Mouse (Mus musculus): ENCODE measurements around the gene Gm10318.

Gm10318 gene

GRCm38 (mm10) chr10:77852559-77852958 is at the start of gene Gm10318:
Gene Gm10318, plus strand, starts transcription at chr10:77852859.
- in situ Hi-C loops (cut with MseI, MboI): no loop called here

- in situ Hi-C loops (cut with MseI, MboI): no loop called here
Measured at GRCm38 (mm10) chr10:77804095-77804494, 48.6 kb upstream of the Gm10318 start.

- in situ Hi-C loops (cut with MseI, MboI): no loop called here
Measured at GRCm38 (mm10) chr10:77811743-77812142, 40.9 kb upstream of the Gm10318 start, which contains the start of gene Gm9507. Gene Gm9507, minus strand, starts transcription at chr10:77811843.

DNA sequence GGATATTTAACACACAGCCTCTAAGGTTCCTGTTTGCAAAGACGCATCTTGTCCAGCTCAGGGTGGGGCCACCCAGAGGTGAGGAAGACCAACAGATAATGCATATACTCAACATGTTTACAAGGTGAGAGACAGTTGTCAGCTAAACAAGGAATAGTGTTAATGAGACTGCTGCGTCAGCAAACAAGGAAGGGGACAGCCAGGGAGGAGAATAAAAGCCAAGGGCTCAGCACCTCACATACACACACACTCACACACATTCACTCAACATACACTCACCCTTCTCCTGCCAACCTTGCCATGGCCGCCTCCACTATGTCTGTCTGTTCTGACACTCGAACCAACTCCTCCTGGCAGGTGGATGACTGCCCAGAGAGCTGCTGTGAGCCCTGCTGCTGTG is 38.3 kb upstream of the Gm10318 start, which contains the start of gene Gm2696:
Gene Gm2696, plus strand, starts transcription at position 301 of the 400 bp plus-strand sequence.
- in situ Hi-C loops (cut with MseI, MboI): no loop called here

- in situ Hi-C loops (cut with MseI, MboI): no loop called here
Measured at GRCm38 (mm10) chr10:77815514-77815913, 37.1 kb upstream of the Gm10318 start.

DNA sequence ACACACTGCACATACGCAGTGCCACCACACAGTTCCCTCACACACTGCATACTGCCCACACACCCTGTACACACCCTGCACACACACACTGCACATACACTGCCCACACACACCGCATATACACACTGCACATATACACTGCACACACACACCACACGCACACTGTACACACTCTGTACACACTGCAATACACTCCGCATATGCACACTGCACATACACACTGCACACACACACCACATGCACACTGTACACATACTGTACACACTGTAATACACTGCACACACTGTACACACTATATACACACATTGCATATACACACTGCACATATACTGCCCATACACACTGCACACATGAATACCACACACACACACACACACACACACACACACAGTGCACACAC is 34.1 kb upstream of the Gm10318 start:
- in situ Hi-C loops (cut with MseI, MboI): no loop called here

DNA sequence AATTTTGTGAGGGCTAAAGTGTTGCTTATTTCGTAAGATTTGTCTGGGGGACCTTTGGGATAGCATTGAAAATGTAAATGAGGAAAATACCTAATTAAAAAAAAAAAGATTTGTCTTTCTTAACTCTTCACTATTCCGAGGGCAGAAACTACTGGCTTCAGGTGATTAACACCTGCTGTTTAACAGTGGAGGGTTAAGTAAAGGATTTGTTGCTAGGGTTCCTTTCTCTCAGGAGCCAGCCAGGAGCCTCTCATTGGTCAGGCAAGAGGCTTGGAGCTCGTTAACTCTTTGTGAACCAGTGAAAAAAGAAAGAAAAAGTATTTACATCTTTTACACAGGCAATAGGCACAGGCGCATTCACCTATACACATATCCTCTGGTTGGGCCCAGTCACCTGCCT is 33.5 kb upstream of the Gm10318 start:
- in situ Hi-C loops (cut with MseI, MboI): no loop called here

- in situ Hi-C loops (cut with MseI, MboI): no loop called here
Measured at GRCm38 (mm10) chr10:77826951-77827350, 25.7 kb upstream of the Gm10318 start, which contains the start of gene Krtap10-4. Gene Krtap10-4, minus strand, starts transcription at chr10:77827095.

GRCm38 (mm10) chr10:77835647-77836046 is 17.0 kb upstream of the Gm10318 start, which contains the start of gene Krtap10-10:
Gene Krtap10-10, plus strand, starts transcription at chr10:77835947.
- in situ Hi-C loops (cut with MseI, MboI): no loop called here

GRCm38 (mm10) chr10:77839006-77839405 is 13.7 kb upstream of the Gm10318 start:
- in situ Hi-C loops (cut with MseI, MboI): no loop called here

DNA sequence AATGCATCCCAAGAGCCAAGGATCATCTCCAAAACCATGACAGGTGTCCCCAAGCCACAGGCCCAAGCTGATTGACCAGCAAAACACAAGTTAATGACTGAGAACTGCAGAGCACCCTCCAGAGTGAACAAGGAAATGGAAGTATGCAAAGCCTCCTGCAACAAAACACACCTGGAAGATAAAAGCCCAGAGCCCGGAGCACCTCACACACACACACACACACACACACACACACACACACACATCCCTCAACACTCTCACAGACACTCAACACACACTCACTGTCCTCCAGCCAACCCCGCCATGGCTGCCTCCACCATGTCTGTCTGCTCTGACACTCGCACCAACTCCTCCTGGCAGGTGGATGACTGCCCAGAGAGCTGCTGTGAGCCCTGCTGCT is 6.2 kb upstream of the Gm10318 start, which contains the start of gene Gm36176:
Gene Gm36176, plus strand, starts transcription at position 301 of the 400 bp plus-strand sequence.
- in situ Hi-C loops (cut with MseI, MboI): no loop called here

DNA sequence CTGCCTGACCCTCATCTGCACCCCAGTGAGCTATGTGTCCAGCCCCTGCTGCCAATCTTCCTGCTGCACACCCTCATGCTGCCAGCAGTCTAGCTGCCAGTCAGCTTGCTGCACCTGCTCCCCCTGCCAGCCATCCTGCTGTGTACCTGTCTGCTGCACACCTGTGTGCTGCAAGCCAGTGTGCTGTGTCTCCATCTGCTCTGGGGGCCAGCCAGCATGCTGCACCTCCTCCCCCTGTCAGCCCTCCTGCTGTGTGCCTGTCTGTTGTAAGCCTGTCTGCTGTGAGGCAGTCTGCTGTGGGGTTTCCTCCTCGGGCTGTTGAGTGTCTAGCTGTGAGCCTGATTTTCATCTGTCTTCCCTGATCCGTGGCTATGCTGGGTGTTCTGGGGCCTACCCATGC is 5.7 kb upstream of the Gm10318 start:
- in situ Hi-C loops (cut with MseI, MboI): no loop called here

GRCm38 (mm10) chr10:77847538-77847937 is 5.1 kb upstream of the Gm10318 start:
- in situ Hi-C loops (cut with MseI, MboI): no loop called here

- in situ Hi-C loops (cut with MseI, MboI): no loop called here
Measured at GRCm38 (mm10) chr10:77861675-77862074, 9.0 kb downstream of the Gm10318 start, which contains the start of gene Gm3285. Gene Gm3285, plus strand, starts transcription at chr10:77861975.

GRCm38 (mm10) chr10:77864067-77864761 is 11.6 kb downstream of the Gm10318 start:
- in situ Hi-C loops (cut with MseI, MboI): no loop called here

- in situ Hi-C loops (cut with MseI, MboI): no loop called here
Measured at GRCm38 (mm10) chr10:77864762-77865143, 12.1 kb downstream of the Gm10318 start.

GRCm38 (mm10) chr10:77867546-77867945 is 14.9 kb downstream of the Gm10318 start:
- in situ Hi-C loops (cut with MseI, MboI): no loop called here

DNA sequence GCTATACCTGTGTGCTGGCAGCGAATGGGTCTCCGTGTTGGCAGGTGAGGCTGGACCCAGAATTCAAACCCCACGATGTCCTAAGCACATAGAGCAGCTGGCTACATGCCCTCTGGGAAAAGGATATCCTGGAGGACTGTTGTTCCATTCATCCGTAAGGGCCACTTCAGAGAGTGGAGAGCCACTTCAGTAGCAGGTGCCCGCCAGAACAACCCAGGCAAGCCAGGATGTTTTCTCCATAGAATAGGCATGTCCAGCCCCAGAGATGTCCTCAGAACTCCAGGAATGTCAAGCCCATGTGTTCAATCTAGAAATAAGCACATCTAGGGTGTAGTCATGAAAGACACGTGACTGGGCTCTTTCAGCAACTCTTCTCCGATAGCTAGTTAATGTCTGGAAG is 17.0 kb downstream of the Gm10318 start:
- in situ Hi-C loops (cut with MseI, MboI): no loop called here

GRCm38 (mm10) chr10:77878985-77879384 is 26.3 kb downstream of the Gm10318 start:
- in situ Hi-C loops (cut with MseI, MboI): no loop called here

GRCm38 (mm10) chr10:77880305-77880704 is 27.6 kb downstream of the Gm10318 start:
- in situ Hi-C loops (cut with MseI, MboI): no loop called here

GRCm38 (mm10) chr10:77882553-77882952 is 29.9 kb downstream of the Gm10318 start:
- in situ Hi-C loops (cut with MseI, MboI): no loop called here

GRCm38 (mm10) chr10:77886007-77886747 is 33.5 kb downstream of the Gm10318 start:
- in situ Hi-C loops (cut with MseI, MboI): no loop called here
